Mouse (Mus musculus) brown adipose tissue, adult 24 weeks (tissue): ENCODE measurements around the gene Ceacam16. TPM values are rescaled to one million over a fixed set of nuclear protein-coding genes. Genes with fewer than 3 reads are reported as not detected.

Experiments
- H3K27ac ChIP-seq: fragments of 200-500 bp; replicated peaks from 2 replicates; pipeline ENCODE4 v1.5.1; 2012; ENCODE audit warnings: low read depth, mild to moderate bottlenecking, low read length
- H3K4me1 ChIP-seq: fragments of 200-500 bp; 2 replicates; pipeline ENCODE4 v1.6.1; 2012; ENCODE audit warnings: low read length, mixed read lengths; ENCODE audit not compliant: control insufficient read depth, insufficient read depth, insufficient read length
- H3K4me3 ChIP-seq: fragments of 200-500 bp; 2 replicates; pipeline ENCODE4 v1.5.1; 2012; ENCODE audit warnings: low read depth, mild to moderate bottlenecking, low read length, moderate library complexity; ENCODE audit not compliant: insufficient read depth
- polyA plus RNA-seq: library from polyadenylated mRNA; stranded (reverse); fragments of >200 nt; gene quantifications from 2 replicates; pipeline ENCODE4 v1.2.4, GENCODE M21; 2012; ENCODE audit not compliant: missing spikeins, insufficient read depth, insufficient read length

The Ceacam16 gene
- polyA plus RNA-seq, 1 experiment: not detected

GRCm38 (mm10) chr7:19813579-19814122, 47.4 kb downstream of the Ceacam16 start:
- Histone ChIP-seq H3K4me3 (no peak overlapping the region), H3K4me1 (peaks cover 20% of the 10 kb centered on the region), H3K27ac (no peak overlapping the region)

- Histone ChIP-seq H3K4me1 (peaks cover 16% of the 10 kb centered on the region), H3K27ac (no peak overlapping the region), H3K4me3 (no peak overlapping the region)
Measured at GRCm38 (mm10) chr7:19813161-19813560, 47.9 kb downstream of the Ceacam16 start.

- no peak overlapping the region for H3K27ac ChIP-seq
- H3K4me3 ChIP-seq: no peak overlapping the region
- H3K4me1 ChIP-seq: no peaks in the 10 kb centered on the region
Measured at GRCm38 (mm10) chr7:19811114-19811513, 50.0 kb downstream of the Ceacam16 start.

GRCm38 (mm10) chr7:19809369-19809768, 51.7 kb downstream of the Ceacam16 start:
- no peak overlapping the region for H3K4me3 ChIP-seq
- peak overlapping the region; percentile 64 for H3K27ac ChIP-seq
- no peaks in the 10 kb centered on the region for H3K4me1 ChIP-seq

GRCm38 (mm10) chr7:19806356-19806969, 54.6 kb downstream of the Ceacam16 start:
- Histone ChIP-seq H3K4me3 (no peak overlapping the region), H3K4me1 (no peaks in the 10 kb centered on the region), H3K27ac (no peak overlapping the region)

GRCm38 (mm10) chr7:19802995-19803394, 58.1 kb downstream of the Ceacam16 start:
- Histone ChIP-seq H3K4me3 (no peak overlapping the region), H3K4me1 (no peaks in the 10 kb centered on the region), H3K27ac (no peak overlapping the region)

Other genes starting within 250 kb of the Ceacam16 start
- 7.1 and 10.5 TPM in 2 replicates for gene Relb, start 231.9 kb downstream of the Ceacam16 start, polyA plus RNA-seq
- 72.2 and 77.2 TPM in 2 replicates for gene Clptm1, start 196.3 kb downstream of the Ceacam16 start, polyA plus RNA-seq
- 1.7 TPM in 1 of 2 replicates, not detected in the other for gene Apoc2, start 183.4 kb downstream of the Ceacam16 start, polyA plus RNA-seq
- gene Gm44805, start 179.9 kb downstream of the Ceacam16 start, polyA plus RNA-seq: not detected in 2 replicates
- gene Apoc4, start 179.8 kb downstream of the Ceacam16 start, polyA plus RNA-seq: not detected in 2 replicates
- 1,406 and 1,867 TPM in 2 replicates for gene Apoc1, start 168.6 kb downstream of the Ceacam16 start, polyA plus RNA-seq
- 777 and 1,675 TPM in 2 replicates for gene Apoe, start 162.1 kb downstream of the Ceacam16 start, polyA plus RNA-seq
- 64.2 and 86.3 TPM in 2 replicates for gene Tomm40, start 145.9 kb downstream of the Ceacam16 start, polyA plus RNA-seq
- gene Nectin2, start 110.8 kb downstream of the Ceacam16 start, polyA plus RNA-seq: 36.0 and 38.3 TPM in 2 replicates
- 7.6 and 20.8 TPM in 2 replicates for gene Bcam, start 90.3 kb downstream of the Ceacam16 start, polyA plus RNA-seq
- gene Cblc, start 64.5 kb downstream of the Ceacam16 start, polyA plus RNA-seq: 1.6 TPM in 1 of 2 replicates, not detected in the other
- gene Bcl3, start 38.5 kb downstream of the Ceacam16 start, polyA plus RNA-seq: 14.7 and 24.3 TPM in 2 replicates
- gene Gm19345, start 9.3 kb downstream of the Ceacam16 start, polyA plus RNA-seq: not detected in 2 replicates
- not detected in 2 replicates for gene Ceacam19, start 26.7 kb upstream of the Ceacam16 start, polyA plus RNA-seq
- 7.3 and 9.2 TPM in 2 replicates for gene Pvr, start 59.9 kb upstream of the Ceacam16 start, polyA plus RNA-seq
- not detected in 2 replicates for gene Igsf23, start 89.5 kb upstream of the Ceacam16 start, polyA plus RNA-seq
- gene Ceacam20, start 104.1 kb upstream of the Ceacam16 start, polyA plus RNA-seq: not detected in 2 replicates
- not detected in 2 replicates for gene Nlrp9b, start 130.2 kb upstream of the Ceacam16 start, polyA plus RNA-seq
- gene Vmn1r91, start 238.4 kb upstream of the Ceacam16 start, polyA plus RNA-seq: not detected in 2 replicates